Mouse (Mus musculus): ENCODE measurements around the gene Zfp366.

DNA sequence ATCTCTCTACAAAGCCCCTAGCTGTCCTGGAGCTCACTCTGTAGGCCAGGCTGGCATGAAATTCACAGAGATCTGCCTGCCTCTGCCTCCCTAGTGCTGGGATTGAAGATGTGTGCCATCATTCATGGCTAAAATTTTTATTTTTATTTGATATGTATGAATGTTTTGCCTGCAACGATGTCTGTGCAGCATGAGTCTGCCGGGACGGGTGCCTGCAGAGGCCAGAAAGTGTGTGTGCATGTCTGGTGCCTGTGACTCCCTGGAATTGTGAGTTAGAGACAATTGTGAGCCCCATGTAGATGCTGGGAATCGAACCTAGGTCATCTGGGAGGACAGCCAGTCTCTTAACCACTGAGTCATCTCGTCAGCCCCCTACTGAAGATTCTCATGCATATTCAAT is 37.9 kb downstream of the Zfp366 start:
- TF ChIP-seq CTCF (IDR thresholded peaks at IDR 0.05; ENCODE audit: insufficient read depth, low read depth, low read length) (no peak), POLR2A (IDR thresholded peaks at IDR 0.05; ENCODE audit: insufficient read depth, low read depth, low read length) (no peak)

Measured in olfactory bulb, adult 2 months (tissue).